Mouse (Mus musculus): Measurements from ENCODE around the gene Fam172a. TPM values are rescaled to one million over a fixed set of nuclear protein-coding genes. Genes with fewer than 3 reads are reported as not detected.

Gene Fam172a
- polyA plus RNA-seq, 1 experiment from 2014 or later: 23.3 TPM

GRCm38 (mm10) chr13:78091949-78092348, 390.1 kb downstream of the Fam172a start:
- no peaks in the 10 kb centered on the region for H3K36me3 ChIP-seq (ENCODE audit: control insufficient read depth, insufficient read depth, low read length)
- no peak overlapping the region for H3K9ac ChIP-seq (ENCODE audit: low read length)
- no peak overlapping the region for H3K27ac ChIP-seq (replicated peaks in 1 of 2; ENCODE audit: control insufficient read depth in 1 of 2, insufficient read depth in 1 of 2, low read depth in 2 of 2, low read length in 2 of 2)
- no peaks in the 10 kb centered on the region for H3K27me3 ChIP-seq (ENCODE audit: control insufficient read depth, insufficient read depth, low read length)
- H3K4me1 ChIP-seq (ENCODE audit: control insufficient read depth in 2 of 2, insufficient read depth in 2 of 2, low read length in 2 of 2): no peaks in the 10 kb centered on the region
- no peak overlapping the region for H3K4me2 ChIP-seq (ENCODE audit: low read length)
- H3K9me3 ChIP-seq (ENCODE audit: control insufficient read depth, low read length): no peaks in the 10 kb centered on the region
- WGBS: 78% methylated on average over 3 of the region's 3 CpGs
- no peak for ATAC-seq (ENCODE audit: insufficient number of reproducible peaks, insufficient read depth, low FRiP score, low read depth)
- no peak overlapping the region for H3K4me3 ChIP-seq (ENCODE audit: control insufficient read depth in 1 of 2, insufficient read depth in 1 of 2, low read depth in 1 of 2, low read length in 2 of 2)

GRCm38 (mm10) chr13:78094352-78094751, 392.5 kb downstream of the Fam172a start:
- Histone ChIP-seq H3K4me1 (ENCODE audit: control insufficient read depth in 2 of 2, insufficient read depth in 2 of 2, low read length in 2 of 2) (no peaks in the 10 kb centered on the region), H3K27ac (replicated peaks in 1 of 2; ENCODE audit: control insufficient read depth in 1 of 2, insufficient read depth in 1 of 2, low read depth in 2 of 2, low read length in 2 of 2) (no peak overlapping the region), H3K27me3 (ENCODE audit: control insufficient read depth, insufficient read depth, low read length) (no peaks in the 10 kb centered on the region), H3K4me2 (ENCODE audit: low read length) (no peak overlapping the region), H3K4me3 (ENCODE audit: control insufficient read depth in 1 of 2, insufficient read depth in 1 of 2, low read depth in 1 of 2, low read length in 2 of 2) (no peak overlapping the region), H3K9me3 (ENCODE audit: control insufficient read depth, low read length) (no peaks in the 10 kb centered on the region), H3K36me3 (ENCODE audit: control insufficient read depth, insufficient read depth, low read length) (no peaks in the 10 kb centered on the region), H3K9ac (ENCODE audit: low read length) (no peak overlapping the region)
- WGBS: 79% methylated on average over 2 of the region's 2 CpGs
- no peak for ATAC-seq (ENCODE audit: insufficient number of reproducible peaks, insufficient read depth, low FRiP score, low read depth)

DNA sequence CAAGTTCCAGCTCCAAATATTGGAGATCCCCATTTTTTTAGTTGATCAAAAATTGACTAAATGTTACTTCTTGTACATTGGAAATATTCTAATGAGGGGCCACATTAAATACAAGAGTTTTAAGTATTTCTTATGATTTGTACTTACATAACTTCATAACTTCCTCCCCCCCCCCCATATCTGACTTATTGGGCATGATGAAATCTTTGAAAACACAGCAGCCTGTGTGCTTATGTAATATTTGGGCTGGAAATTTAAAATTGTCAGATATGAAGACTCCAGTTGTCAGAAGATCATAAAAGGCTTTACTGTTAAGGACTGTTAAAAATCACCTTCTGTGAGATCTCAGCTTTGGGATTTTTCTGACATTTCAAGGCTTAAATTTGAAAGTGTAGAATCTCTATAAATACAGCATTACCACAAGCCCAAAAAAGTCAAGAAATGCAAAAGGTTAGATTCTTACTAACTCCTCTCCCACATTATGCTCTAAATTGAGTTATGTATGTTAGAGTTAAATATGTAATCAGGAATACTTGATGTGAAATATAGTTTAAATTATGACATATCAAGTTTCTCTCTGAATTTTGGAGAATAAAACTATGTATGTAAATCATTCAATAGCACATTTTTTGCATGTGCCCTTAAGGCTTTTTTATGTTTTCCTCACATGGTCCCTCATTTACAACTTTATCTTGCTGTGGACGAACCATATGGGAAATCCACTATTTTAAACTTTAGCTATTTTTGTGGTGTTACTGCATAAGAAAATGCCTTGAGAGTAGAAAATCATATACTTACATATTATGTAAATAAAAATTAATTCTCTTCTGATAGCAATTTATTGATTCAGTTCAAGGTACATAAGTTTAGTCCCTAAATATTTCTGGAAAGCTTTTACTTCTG, 393.5 kb downstream of the Fam172a start:
- WGBS: 64% methylated on average over 1 of the region's 1 CpGs
- Histone ChIP-seq H3K27ac (replicated peaks in 1 of 2; ENCODE audit: control insufficient read depth in 1 of 2, insufficient read depth in 1 of 2, low read depth in 2 of 2, low read length in 2 of 2) (no peak overlapping the region), H3K36me3 (ENCODE audit: control insufficient read depth, insufficient read depth, low read length) (no peaks in the 10 kb centered on the region), H3K4me3 (ENCODE audit: control insufficient read depth in 1 of 2, insufficient read depth in 1 of 2, low read depth in 1 of 2, low read length in 2 of 2) (no peak overlapping the region), H3K4me2 (ENCODE audit: low read length) (no peak overlapping the region), H3K4me1 (ENCODE audit: control insufficient read depth in 2 of 2, insufficient read depth in 2 of 2, low read length in 2 of 2) (no peaks in the 10 kb centered on the region), H3K9ac (ENCODE audit: low read length) (no peak overlapping the region), H3K9me3 (ENCODE audit: control insufficient read depth, low read length) (no peaks in the 10 kb centered on the region), H3K27me3 (ENCODE audit: control insufficient read depth, insufficient read depth, low read length) (no peaks in the 10 kb centered on the region)
- ATAC-seq (ENCODE audit: insufficient number of reproducible peaks, insufficient read depth, low FRiP score, low read depth): no peak

- WGBS: 67% methylated on average over 5 of the region's 5 CpGs
- Histone ChIP-seq H3K36me3 (ENCODE audit: control insufficient read depth, insufficient read depth, low read length) (no peaks in the 10 kb centered on the region), H3K4me1 (ENCODE audit: control insufficient read depth in 2 of 2, insufficient read depth in 2 of 2, low read length in 2 of 2) (peaks cover 0 to 18% of the 10 kb centered on the region in 2 experiments; a peak in 3 of 4 replicates), H3K9ac (ENCODE audit: low read length) (no peak overlapping the region), H3K9me3 (ENCODE audit: control insufficient read depth, low read length) (no peaks in the 10 kb centered on the region), H3K27ac (replicated peaks in 1 of 2; ENCODE audit: control insufficient read depth in 1 of 2, insufficient read depth in 1 of 2, low read depth in 2 of 2, low read length in 2 of 2) (no peak overlapping the region), H3K4me3 (ENCODE audit: control insufficient read depth in 1 of 2, insufficient read depth in 1 of 2, low read depth in 1 of 2, low read length in 2 of 2) (no peak overlapping the region), H3K4me2 (ENCODE audit: low read length) (no peak overlapping the region), H3K27me3 (ENCODE audit: control insufficient read depth, insufficient read depth, low read length) (no peaks in the 10 kb centered on the region)
- ATAC-seq (ENCODE audit: insufficient number of reproducible peaks, insufficient read depth, low FRiP score, low read depth): no peak
Measured at GRCm38 (mm10) chr13:78098858-78099445, 397.1 kb downstream of the Fam172a start.

DNA sequence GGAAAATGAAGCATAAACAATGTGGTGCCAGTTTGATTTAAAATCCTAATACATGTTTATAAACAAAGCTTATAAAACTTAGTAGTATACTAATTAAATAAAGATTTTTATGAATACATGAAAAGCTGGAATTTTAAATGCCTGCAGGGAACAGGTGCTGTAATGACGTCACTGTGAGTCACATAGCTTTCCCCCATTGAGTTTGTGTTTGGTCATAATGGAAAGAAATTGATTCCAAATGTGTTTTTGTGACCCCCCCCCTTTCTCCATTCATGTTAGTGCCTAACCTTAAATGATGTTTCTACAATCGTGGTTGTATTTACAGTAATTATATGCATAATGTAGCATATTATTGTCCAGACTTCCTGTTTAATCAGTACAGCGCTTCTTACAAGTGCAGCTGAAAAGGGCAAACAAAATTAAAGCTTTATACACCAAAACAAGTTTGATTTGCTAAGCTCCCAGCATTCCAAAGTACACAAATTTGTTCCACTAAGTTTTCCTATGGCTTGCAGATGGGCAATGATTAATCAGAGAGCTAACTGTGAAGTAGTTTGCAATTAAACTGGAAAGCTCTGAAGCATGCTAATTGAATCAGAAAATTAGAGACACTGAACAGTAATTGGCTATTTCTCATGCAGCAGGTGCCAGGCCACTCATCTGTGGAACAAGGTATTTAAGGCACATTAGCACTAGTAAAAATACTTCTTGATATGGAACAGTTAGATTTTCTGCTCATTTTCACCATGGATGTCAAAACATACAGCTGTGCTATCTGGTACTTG, 398.1 kb downstream of the Fam172a start:
- Histone ChIP-seq H3K27me3 (ENCODE audit: control insufficient read depth, insufficient read depth, low read length) (no peaks in the 10 kb centered on the region), H3K9ac (ENCODE audit: low read length) (no peak overlapping the region), H3K9me3 (ENCODE audit: control insufficient read depth, low read length) (no peaks in the 10 kb centered on the region), H3K4me2 (ENCODE audit: low read length) (no peak overlapping the region), H3K36me3 (ENCODE audit: control insufficient read depth, insufficient read depth, low read length) (no peaks in the 10 kb centered on the region), H3K27ac (replicated peaks in 1 of 2; ENCODE audit: control insufficient read depth in 1 of 2, insufficient read depth in 1 of 2, low read depth in 2 of 2, low read length in 2 of 2) (no peak overlapping the region), H3K4me3 (ENCODE audit: control insufficient read depth in 1 of 2, insufficient read depth in 1 of 2, low read depth in 1 of 2, low read length in 2 of 2) (no peak overlapping the region), H3K4me1 (ENCODE audit: control insufficient read depth in 2 of 2, insufficient read depth in 2 of 2, low read length in 2 of 2) (peaks cover 0 to 18% of the 10 kb centered on the region in 2 experiments; a peak in 3 of 4 replicates)
- no peak for ATAC-seq (ENCODE audit: insufficient number of reproducible peaks, insufficient read depth, low FRiP score, low read depth)
- WGBS: 74% methylated on average over 3 of the region's 3 CpGs

GRCm38 (mm10) chr13:78100664-78101063, 398.8 kb downstream of the Fam172a start:
- Histone ChIP-seq H3K4me3 (ENCODE audit: control insufficient read depth in 1 of 2, insufficient read depth in 1 of 2, low read depth in 1 of 2, low read length in 2 of 2) (no peak overlapping the region), H3K9ac (ENCODE audit: low read length) (no peak overlapping the region), H3K36me3 (ENCODE audit: control insufficient read depth, insufficient read depth, low read length) (no peaks in the 10 kb centered on the region), H3K27me3 (ENCODE audit: control insufficient read depth, insufficient read depth, low read length) (no peaks in the 10 kb centered on the region), H3K9me3 (ENCODE audit: control insufficient read depth, low read length) (no peaks in the 10 kb centered on the region), H3K27ac (replicated peaks in 1 of 2; ENCODE audit: control insufficient read depth in 1 of 2, insufficient read depth in 1 of 2, low read depth in 2 of 2, low read length in 2 of 2) (no peak overlapping the region), H3K4me1 (ENCODE audit: control insufficient read depth in 2 of 2, insufficient read depth in 2 of 2, low read length in 2 of 2) (peaks cover 0 to 18% of the 10 kb centered on the region in 2 experiments; a peak in 3 of 4 replicates), H3K4me2 (ENCODE audit: low read length) (no peak overlapping the region)
- no peak for ATAC-seq (ENCODE audit: insufficient number of reproducible peaks, insufficient read depth, low FRiP score, low read depth)
- 80% methylated on average over 3 of the region's 3 CpGs for WGBS

- H3K4me2 ChIP-seq (ENCODE audit: low read length): no peak overlapping the region
- H3K4me1 ChIP-seq (ENCODE audit: control insufficient read depth in 2 of 2, insufficient read depth in 2 of 2, low read length in 2 of 2): peaks cover 0 to 18% of the 10 kb centered on the region in 2 experiments; a peak in 3 of 4 replicates
- H3K9ac ChIP-seq (ENCODE audit: low read length): no peak overlapping the region
- ATAC-seq (ENCODE audit: insufficient number of reproducible peaks, insufficient read depth, low FRiP score, low read depth): no peak
- no peaks in the 10 kb centered on the region for H3K36me3 ChIP-seq (ENCODE audit: control insufficient read depth, insufficient read depth, low read length)
- H3K27ac ChIP-seq (replicated peaks in 1 of 2; ENCODE audit: control insufficient read depth in 1 of 2, insufficient read depth in 1 of 2, low read depth in 2 of 2, low read length in 2 of 2): no peak overlapping the region
- no peaks in the 10 kb centered on the region for H3K27me3 ChIP-seq (ENCODE audit: control insufficient read depth, insufficient read depth, low read length)
- H3K9me3 ChIP-seq (ENCODE audit: control insufficient read depth, low read length): no peaks in the 10 kb centered on the region
- WGBS: 44% methylated on average over 2 of the region's 2 CpGs
- H3K4me3 ChIP-seq (ENCODE audit: control insufficient read depth in 1 of 2, insufficient read depth in 1 of 2, low read depth in 1 of 2, low read length in 2 of 2): no peak overlapping the region
Measured at GRCm38 (mm10) chr13:78102337-78102736, 400.5 kb downstream of the Fam172a start.

Measured in heart, embryonic 14.5 days (tissue).